Mouse (Mus musculus) cerebellum, adult 2 months (tissue): ENCODE data around the gene Adcy1. TPM values are rescaled to one million over a fixed set of nuclear protein-coding genes. Genes with fewer than 3 reads are reported as not detected.

Source experiments
- DNase-seq, 2 experiments: peaks; one replicate each; pipeline ENCODE4 v3.0.0; 2021
- H3K27ac ChIP-seq: fragments of 200-500 bp; 2 replicates; pipeline ENCODE4 v1.5.1; 2012; ENCODE audit warnings: low read length, control low read depth, inconsistent platforms; ENCODE audit not compliant: insufficient read depth
- H3K27me3 ChIP-seq: fragments of 200-500 bp; 2 replicates; pipeline ENCODE4 v1.6.1; 2012; ENCODE audit warnings: inconsistent platforms, mild to moderate bottlenecking, low read length, moderate library complexity; ENCODE audit not compliant: control insufficient read depth, insufficient read depth
- H3K4me1 ChIP-seq: fragments of 200-500 bp; 2 replicates; pipeline ENCODE4 v1.6.1; 2011; ENCODE audit warnings: low read length; ENCODE audit not compliant: control insufficient read depth, insufficient read depth
- H3K4me3 ChIP-seq: fragments of 200-500 bp; replicated peaks from 2 replicates; pipeline ENCODE3; 2011; ENCODE audit warnings: mild to moderate bottlenecking, low read depth, low read length, control low read depth; ENCODE audit not compliant: insufficient read depth
- CTCF ChIP-seq: fragments of 200-500 bp; IDR thresholded peaks from 2 replicates; pipeline ENCODE4 v1.5.1; 2011; ENCODE audit warnings: low read depth, mild to moderate bottlenecking, control low read depth, low read length, moderate library complexity, borderline replicate concordance; ENCODE audit not compliant: insufficient read depth
- POLR2A ChIP-seq: fragments of 200-500 bp; IDR thresholded peaks from 2 replicates; pipeline ENCODE4 v1.6.1; 2011; ENCODE audit warnings: low read length, control low read depth, borderline replicate concordance; ENCODE audit not compliant: insufficient read depth
- WGBS: fragments of 180-500 bp; shearing (Covaris S2); methylation state at CpG from one replicate; pipeline ENCODE4 v1.1.7; 2018; 5-methylcytosine and 5-hydroxymethylcytosine counted together
- polyA plus RNA-seq: library from polyadenylated mRNA; depleted of rRNA; stranded (reverse); fragments of >200 nt; gene quantifications from 2 replicates; pipeline ENCODE4 v1.2.3, GENCODE M21; 2012

Gene Adcy1
- polyA plus RNA-seq, 1 experiment = 258 TPM

DNA sequence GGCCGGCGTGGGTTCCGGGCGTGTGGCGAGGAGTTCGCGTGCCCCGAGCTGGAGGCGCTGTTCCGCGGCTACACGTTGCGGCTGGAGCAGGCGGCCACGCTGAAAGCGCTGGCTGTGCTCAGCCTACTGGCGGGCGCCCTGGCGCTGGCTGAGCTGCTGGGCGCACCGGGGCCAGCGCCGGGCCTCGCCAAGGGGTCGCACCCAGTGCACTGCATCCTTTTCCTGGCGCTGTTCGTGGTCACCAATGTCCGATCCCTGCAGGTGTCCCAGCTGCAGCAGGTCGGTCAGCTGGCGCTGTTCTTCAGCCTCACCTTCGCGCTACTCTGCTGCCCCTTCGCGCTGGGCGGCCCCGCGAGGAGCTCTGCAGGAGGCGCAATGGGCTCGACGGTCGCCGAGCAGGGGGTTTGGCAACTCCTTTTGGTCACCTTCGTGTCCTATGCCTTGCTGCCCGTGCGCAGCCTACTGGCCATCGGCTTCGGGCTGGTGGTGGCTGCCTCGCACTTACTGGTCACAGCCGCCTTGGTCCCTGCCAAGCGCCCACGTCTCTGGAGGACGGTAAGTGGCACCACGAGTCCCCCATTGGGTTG is 485 bp downstream of the Adcy1 start:
- Histone ChIP-seq H3K27ac (peak overlapping the region; percentile 100), H3K4me3 (peak overlapping the region; percentile 86), H3K27me3 (no peaks in the 10 kb centered on the region), H3K4me1 (peaks cover 30% of the 10 kb centered on the region)
- WGBS = 1% methylated on average over 53 of the region's 53 CpGs
- peak; percentile 69 to 77 for DNase-seq
- no peak for TF ChIP-seq CTCF
- TF ChIP-seq POLR2A = no peak

DNA sequence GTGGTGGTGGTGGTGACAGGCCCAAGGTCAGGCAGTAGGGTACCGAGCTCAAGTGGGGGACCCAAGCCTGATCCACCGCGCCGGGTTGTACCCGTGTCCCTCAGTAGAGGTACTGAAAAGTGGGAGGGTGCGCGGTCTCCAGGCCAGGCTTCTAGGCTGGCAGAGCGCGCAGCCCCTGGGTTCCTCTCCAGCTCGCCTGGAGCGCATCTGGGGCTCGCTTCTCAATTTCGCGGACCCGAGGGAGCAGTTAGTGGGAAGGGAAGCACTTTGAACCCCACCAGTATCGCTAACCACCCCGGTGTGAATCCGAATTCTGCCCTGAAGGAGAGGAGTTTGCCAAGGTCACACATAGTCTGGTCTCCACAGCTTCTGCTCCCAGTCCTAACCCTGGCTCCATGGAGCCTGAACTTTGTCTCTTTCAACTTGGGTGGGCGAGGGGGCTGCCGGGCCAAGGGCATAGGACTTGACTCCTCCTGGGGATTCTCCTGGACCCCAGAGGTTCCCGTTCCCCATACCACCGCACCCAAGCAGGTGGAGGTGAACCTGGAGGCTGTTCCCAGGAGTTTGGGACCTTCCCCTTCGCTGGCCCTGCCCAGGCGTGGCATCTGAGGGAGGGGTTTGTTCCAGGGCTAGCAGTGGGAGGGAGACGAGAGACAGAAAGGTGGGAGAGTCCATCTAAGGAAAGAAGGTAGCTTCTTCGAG is 1.3 kb downstream of the Adcy1 start:
- H3K27ac ChIP-seq = peak overlapping the region; percentile 100
- H3K27me3 ChIP-seq = no peaks in the 10 kb centered on the region
- peak; percentile 72 to 79 for DNase-seq
- H3K4me3 ChIP-seq = peak overlapping the region; percentile 86
- no peak for TF ChIP-seq CTCF
- peak; percentile 67 for TF ChIP-seq POLR2A
- under 1% methylated on average over 26 of the region's 26 CpGs for whole genome bisulfite sequencing
- H3K4me1 ChIP-seq = peaks cover 36% of the 10 kb centered on the region

DNA sequence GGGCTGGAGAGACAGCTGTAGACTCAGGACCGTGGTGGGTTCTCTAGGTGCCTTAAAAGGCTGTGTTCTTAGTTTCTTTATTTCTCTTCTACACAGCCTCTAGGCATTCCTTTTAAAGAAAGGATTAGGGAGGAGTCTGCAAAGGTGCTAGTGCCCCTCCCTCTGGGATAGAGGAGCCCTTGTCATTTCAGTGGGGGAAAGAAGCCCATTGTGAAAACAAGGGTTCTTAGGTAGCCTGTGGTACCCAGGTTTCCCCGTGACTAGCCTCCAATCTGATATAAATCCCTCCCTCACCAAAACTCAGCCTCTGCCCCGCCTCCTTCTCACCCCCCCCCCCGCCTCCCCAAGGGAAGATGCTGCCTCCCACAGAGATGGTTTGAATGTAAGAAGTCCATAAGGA is 2.1 kb downstream of the Adcy1 start:
- 8% methylated on average over 4 of the region's 4 CpGs for WGBS
- H3K27ac ChIP-seq = peak overlapping the region; percentile 100
- peak in 1 of 2 experiments; percentile 61 for DNase-seq

DNA sequence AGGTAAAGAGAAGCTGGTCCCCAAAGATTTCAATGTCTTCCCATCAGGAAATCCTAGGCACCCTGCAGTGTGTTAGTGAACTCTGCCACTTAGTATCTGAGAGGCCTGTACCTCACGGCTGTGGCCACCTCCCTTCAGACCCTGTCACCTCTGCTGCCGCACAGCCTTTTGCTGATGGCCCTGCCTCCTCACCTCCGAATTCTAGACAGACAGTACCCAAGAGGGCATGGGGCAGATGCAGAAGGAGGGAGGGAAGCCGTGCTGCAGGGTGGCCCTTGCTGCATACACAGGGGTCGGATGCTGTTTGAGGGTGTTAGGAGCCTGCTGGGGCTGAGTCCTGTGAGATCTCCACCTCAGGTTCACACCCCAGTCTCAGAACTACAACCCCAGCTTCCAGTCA is 2.6 kb downstream of the Adcy1 start:
- Histone ChIP-seq H3K27ac (peak overlapping the region; percentile 79), H3K4me3 (peak overlapping the region; percentile 86), H3K27me3 (no peaks in the 10 kb centered on the region), H3K4me1 (peaks cover 40% of the 10 kb centered on the region)
- TF ChIP-seq POLR2A (no peak), CTCF (no peak)
- DNase-seq = peak; percentile 53 to 64
- WGBS = 9% methylated on average over 5 of the region's 5 CpGs

More for the DNA sequence above, 2.1 kb downstream of the Adcy1 start:
- H3K4me3 ChIP-seq = peak overlapping the region; percentile 86
- peaks cover 39% of the 10 kb centered on the region for H3K4me1 ChIP-seq
- TF ChIP-seq CTCF (no peak), POLR2A (0 out of 2 replicates have a peak, but pooled peaks have one; percentile 25)
- no peaks in the 10 kb centered on the region for H3K27me3 ChIP-seq

DNA sequence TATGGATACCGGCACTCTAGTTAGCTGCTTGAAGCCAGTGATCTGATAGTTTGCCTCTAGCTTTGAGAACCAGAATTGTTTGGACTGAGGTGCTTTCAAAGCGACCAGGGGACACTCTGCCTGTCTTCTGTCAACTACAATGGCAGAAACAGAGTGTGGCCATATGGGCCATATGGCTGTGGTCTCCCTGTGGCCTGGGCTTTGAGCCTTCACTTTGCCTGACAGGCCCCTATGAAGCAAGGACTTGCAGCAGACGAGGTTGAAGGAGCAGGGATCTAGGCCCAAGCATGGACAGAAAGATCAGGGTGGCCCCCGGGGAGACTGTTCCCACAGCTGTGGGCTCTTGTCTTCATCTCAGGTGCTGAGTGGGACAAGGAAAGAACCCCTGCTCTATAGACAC is 4.0 kb downstream of the Adcy1 start:
- Histone ChIP-seq H3K4me1 (peaks cover 47% of the 10 kb centered on the region), H3K27ac (peak overlapping the region; percentile 65), H3K27me3 (no peaks in the 10 kb centered on the region), H3K4me3 (peak overlapping the region; percentile 86)
- TF ChIP-seq POLR2A (no peak), CTCF (no peak)
- DNase-seq = peak in 1 of 2 experiments; percentile 63
- WGBS = 17% methylated on average over 4 of the region's 4 CpGs

DNA sequence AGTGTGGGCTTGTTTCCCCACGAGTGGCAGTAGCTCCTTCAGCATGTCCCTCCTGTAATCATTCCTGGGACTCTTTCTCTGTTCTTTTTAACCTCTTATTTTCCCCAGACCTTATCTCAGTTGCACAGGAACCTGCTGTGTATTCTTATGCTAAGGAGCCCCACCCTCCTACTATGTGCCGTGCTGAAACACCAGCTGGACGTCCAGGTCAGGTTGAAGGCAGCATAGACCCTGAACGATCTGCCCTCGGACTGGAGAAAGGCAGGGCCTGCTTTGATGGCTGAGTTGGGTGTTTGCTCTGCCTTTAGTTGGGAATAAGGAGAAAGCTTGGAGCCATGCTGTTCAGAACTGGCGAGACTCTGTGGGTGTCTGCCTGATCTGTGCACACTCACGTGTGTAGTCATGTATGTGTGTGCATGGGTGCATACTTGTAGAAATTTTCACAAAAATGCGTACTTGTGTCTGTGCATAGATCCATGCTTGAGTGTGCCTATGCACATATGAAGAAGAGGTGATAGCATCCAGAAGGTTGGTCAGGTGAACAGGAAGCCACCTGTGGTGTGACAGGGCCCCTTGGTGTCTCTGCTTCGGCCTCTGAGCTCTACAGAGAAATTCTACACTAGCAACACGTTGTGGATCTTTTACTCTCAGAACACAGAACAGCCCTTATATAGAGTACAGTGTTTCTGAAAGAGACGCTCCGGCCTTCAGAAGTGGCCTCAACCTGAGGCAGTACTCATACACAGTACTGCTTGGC is 5.4 kb downstream of the Adcy1 start:
- TF ChIP-seq POLR2A (no peak), CTCF (no peak)
- peaks cover 55% of the 10 kb centered on the region for H3K4me1 ChIP-seq
- H3K27me3 ChIP-seq = no peaks in the 10 kb centered on the region
- 14% methylated on average over 12 of the region's 12 CpGs for WGBS
- H3K4me3 ChIP-seq = peak overlapping the region; percentile 86
- peak overlapping the region; percentile 65 for H3K27ac ChIP-seq
- peak in 1 of 2 experiments; percentile 55 for DNase-seq

DNA sequence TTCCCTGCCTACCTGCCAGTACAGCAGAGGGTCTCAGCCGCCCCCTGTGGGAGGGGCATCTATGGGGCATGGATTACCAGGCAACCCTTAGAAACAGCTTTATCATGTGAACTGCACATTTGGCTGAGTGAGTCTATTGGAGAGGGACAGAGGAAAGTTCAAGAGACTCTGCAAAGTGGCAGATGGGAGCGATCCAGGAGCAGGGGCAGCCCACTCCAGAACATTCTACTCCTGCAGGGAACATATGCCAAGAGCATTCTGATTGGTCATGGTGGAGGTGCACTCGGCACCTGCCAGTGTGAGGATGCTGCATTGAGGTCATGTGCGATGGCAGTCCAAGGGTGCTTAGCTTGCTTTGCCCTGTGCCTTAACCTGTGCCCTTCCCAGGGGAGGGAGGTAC is 6.5 kb downstream of the Adcy1 start:
- H3K4me1 ChIP-seq = peaks cover 59% of the 10 kb centered on the region
- peak overlapping the region; percentile 38 for H3K4me3 ChIP-seq
- H3K27ac ChIP-seq = peak overlapping the region; percentile 4; the same call in 1 of the 2 replicates
- TF ChIP-seq CTCF (no peak), POLR2A (no peak)
- no peaks in the 10 kb centered on the region for H3K27me3 ChIP-seq
- peak in 1 of 2 experiments; percentile 56 for DNase-seq
- 34% methylated on average over 4 of the region's 4 CpGs for WGBS

DNA sequence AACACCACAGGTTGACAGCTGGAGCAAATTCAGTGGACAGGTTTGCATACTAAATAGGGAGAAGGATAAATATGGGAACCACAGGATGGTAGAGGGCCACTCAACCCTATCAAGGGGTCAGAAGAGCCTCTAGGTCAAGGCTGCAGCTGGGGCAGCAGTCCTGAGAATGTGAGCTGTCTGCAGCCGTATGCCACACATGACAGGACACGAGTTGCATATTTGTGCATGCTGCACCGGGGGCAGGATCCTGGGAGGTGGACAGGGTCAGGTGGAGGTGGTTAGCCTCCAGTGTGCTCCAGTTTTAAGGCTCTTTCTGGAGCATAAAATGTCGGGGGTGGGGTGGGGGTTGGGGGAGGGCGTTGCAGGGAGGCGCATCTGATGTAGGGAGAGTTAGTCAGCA is 8.3 kb downstream of the Adcy1 start:
- Histone ChIP-seq H3K27me3 (no peaks in the 10 kb centered on the region), H3K4me3 (peak overlapping the region; percentile 11), H3K27ac (peak overlapping the region; percentile 65), H3K4me1 (peaks cover 74% of the 10 kb centered on the region)
- WGBS = 19% methylated on average over 6 of the region's 6 CpGs
- TF ChIP-seq CTCF (no peak), POLR2A (no peak)
- DNase-seq = no peak
